Mouse (Mus musculus): ENCODE data around the gene Bloc1s2. TPM values are rescaled to one million over a fixed set of nuclear protein-coding genes. Genes with fewer than 3 reads are reported as not detected.

Gene Bloc1s2
- polyA plus RNA-seq (2012; rRNA removed), result 35.5 and 44.4 TPM in 2 replicates

DNA sequence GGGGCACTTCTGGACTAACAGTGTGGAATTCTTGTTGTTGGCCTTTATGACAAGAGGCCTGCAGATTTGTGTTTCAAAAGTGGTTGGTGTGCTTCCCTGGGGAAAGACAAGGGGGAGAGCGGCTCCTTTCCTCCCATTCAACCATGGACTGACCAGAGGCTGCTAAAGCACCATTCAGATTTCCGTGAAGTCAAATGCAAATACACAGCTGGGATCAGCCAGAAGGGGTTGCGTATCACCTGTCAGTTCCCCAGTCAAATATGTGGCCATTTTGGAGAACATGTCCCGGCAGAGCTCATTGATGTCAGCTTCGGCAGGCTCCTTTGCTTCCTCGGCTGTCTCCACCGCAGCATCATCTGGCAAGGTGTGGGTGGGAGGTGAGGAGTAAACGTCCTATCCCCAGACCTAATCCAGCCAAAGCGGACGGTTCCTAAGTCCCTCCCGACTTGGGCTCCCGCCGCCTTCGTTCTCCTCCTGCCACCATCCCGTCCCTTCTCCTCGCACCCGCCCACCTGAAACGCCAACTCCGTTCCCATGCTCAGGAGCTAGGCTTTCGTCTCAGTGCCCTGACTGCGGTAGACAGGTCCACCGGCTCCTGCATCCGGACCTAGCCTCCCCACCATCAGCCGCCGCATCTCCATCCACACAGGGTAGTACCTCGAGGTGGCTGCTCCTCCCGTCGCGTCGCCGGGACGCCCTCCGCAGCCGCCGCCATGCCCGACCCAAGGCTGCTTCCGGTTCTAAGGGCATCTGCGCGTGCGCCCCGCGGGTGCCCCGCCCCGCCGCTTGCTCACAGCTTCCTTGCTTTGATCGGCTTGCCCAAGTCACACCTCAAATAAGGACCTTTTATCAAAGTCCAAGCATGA is at the start of gene Bloc1s2:
TSS of gene Bloc1s2 (minus strand) at position 745 of the 866 bp plus-strand sequence.
- DNase-seq, result peak; percentile 91
- Histone ChIP-seq H3K4me1 (replicated peaks; ENCODE audit: control insufficient read depth, insufficient read depth, low read length) (peaks cover 9% of the 10 kb centered on the region), H3K36me3 (ENCODE audit: control insufficient read depth, insufficient read depth, low read length) (peaks cover 15% of the 10 kb centered on the region), H3K27me3 (ENCODE audit: control insufficient read depth, insufficient read depth, low read length) (no peaks in the 10 kb centered on the region), H3K27ac (ENCODE audit: control insufficient read depth, insufficient read depth, low read length) (no peak within 1 kb of the TSS), H3K4me3 (ENCODE audit: control insufficient read depth, insufficient read depth, low read length) (peak within 1 kb of the TSS; percentile 72)
- TF ChIP-seq POLR2A (IDR thresholded peaks at IDR 0.05; ENCODE audit: control insufficient read depth, extremely low read depth, insufficient read depth, low read length, poor library complexity) (peak; percentile 84), CTCF (IDR thresholded peaks at IDR 0.05; ENCODE audit: borderline replicate concordance, control insufficient read depth, extremely low read depth, insufficient read depth, low read length, poor library complexity) (0 out of 2 replicates have a peak, but pooled peaks have one; percentile 36)
- WGBS, result 2% methylated on average over 46 of the region's 46 CpGs

DNA sequence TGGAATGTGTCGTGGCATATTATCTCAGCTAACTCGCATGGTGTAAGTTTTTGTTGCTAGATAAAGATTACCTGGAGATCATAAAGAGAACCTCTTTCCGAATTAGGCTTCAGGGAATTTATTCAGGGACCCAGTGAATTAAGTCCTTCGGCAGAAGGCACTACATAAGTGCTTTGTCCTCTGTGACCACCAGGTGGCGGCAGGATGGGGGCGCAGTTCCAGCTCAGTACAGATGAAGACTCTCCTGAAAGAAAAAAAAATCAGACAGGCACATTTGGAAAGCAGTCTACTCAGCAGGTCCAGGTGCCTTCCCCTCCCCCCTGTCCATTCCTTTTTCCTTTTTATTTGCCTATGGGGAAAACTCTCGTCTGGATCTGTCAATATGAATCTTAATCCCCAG is 48.9 kb upstream of the Bloc1s2 start:
- 31% methylated on average over 7 of the region's 7 CpGs for WGBS

DNA sequence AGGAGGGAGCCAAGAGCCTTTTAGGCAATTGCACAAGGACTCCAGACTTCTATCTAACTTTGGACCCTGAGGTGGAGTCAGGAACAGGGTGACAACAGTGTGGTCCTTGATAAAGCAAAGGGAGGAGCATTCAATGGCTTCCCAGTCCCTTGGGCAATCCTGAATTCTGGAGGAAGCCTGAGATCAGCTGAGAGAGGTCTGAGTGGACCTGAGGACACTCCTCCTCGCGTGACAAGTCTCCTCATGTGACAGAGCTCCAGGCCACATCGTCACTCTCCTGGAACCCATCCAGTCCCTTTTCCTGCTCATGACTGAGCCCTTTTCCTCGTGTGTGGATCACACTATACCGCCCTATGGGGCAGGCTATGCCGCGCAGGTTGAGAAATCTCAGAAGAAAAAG is 47.7 kb upstream of the Bloc1s2 start:
- H3K4me1 ChIP-seq (replicated peaks; ENCODE audit: control insufficient read depth, insufficient read depth, low read length), result no peaks in the 10 kb centered on the region

More for the DNA sequence above, 48.9 kb upstream of the Bloc1s2 start:
- H3K4me1 ChIP-seq (replicated peaks; ENCODE audit: control insufficient read depth, insufficient read depth, low read length), result no peaks in the 10 kb centered on the region
- DNase-seq, result peak; percentile 72
- no peak overlapping the region for H3K27ac ChIP-seq (ENCODE audit: control insufficient read depth, insufficient read depth, low read length)
- no peaks in the 10 kb centered on the region for H3K36me3 ChIP-seq (ENCODE audit: control insufficient read depth, insufficient read depth, low read length)
- TF ChIP-seq POLR2A (IDR thresholded peaks at IDR 0.05; ENCODE audit: control insufficient read depth, extremely low read depth, insufficient read depth, low read length, poor library complexity) (no peak), CTCF (IDR thresholded peaks at IDR 0.05; ENCODE audit: borderline replicate concordance, control insufficient read depth, extremely low read depth, insufficient read depth, low read length, poor library complexity) (peak; percentile 39; the same call in 1 of the 2 replicates)
- H3K27me3 ChIP-seq (ENCODE audit: control insufficient read depth, insufficient read depth, low read length), result no peaks in the 10 kb centered on the region
- no peak overlapping the region for H3K4me3 ChIP-seq (ENCODE audit: control insufficient read depth, insufficient read depth, low read length)

DNA sequence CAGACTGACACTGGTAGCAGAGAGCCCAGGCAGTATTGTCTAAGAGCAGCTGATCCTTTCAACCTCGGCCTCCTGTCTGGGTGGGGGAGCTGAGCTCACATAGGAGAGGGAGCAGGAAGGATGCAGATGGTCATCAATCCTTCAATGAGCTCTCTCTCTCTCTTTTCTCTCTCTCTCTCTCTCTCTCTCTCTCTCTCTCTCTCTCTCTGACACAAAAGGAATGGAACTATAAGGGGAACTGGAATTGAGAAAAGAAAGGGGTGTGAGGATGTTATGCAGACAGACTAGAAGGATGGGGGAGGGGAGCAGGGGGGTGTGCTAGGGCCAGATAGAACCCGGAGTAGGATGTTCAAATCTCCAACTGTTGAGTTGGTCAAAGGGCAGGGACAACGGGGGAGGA is 46.1 kb upstream of the Bloc1s2 start, which contains the start of gene Pkd2l1:
TSS of gene Pkd2l1 (minus strand) at position 101 of the 400 bp plus-strand sequence.
- Histone ChIP-seq H3K27ac (ENCODE audit: control insufficient read depth, insufficient read depth, low read length) (no peak within 1 kb of the TSS), H3K4me1 (replicated peaks; ENCODE audit: control insufficient read depth, insufficient read depth, low read length) (no peaks in the 10 kb centered on the region)
- 34% methylated on average over 3 of the region's 3 CpGs for WGBS

More for the DNA sequence above, 47.7 kb upstream of the Bloc1s2 start:
- no peak overlapping the region for H3K4me3 ChIP-seq (ENCODE audit: control insufficient read depth, insufficient read depth, low read length)
- DNase-seq, result no peak
- no peaks in the 10 kb centered on the region for H3K36me3 ChIP-seq (ENCODE audit: control insufficient read depth, insufficient read depth, low read length)
- no peaks in the 10 kb centered on the region for H3K27me3 ChIP-seq (ENCODE audit: control insufficient read depth, insufficient read depth, low read length)
- TF ChIP-seq CTCF (IDR thresholded peaks at IDR 0.05; ENCODE audit: borderline replicate concordance, control insufficient read depth, extremely low read depth, insufficient read depth, low read length, poor library complexity) (no peak), POLR2A (IDR thresholded peaks at IDR 0.05; ENCODE audit: control insufficient read depth, extremely low read depth, insufficient read depth, low read length, poor library complexity) (no peak)
- WGBS, result 82% methylated on average over 7 of the region's 7 CpGs
- no peak overlapping the region for H3K27ac ChIP-seq (ENCODE audit: control insufficient read depth, insufficient read depth, low read length)

DNA sequence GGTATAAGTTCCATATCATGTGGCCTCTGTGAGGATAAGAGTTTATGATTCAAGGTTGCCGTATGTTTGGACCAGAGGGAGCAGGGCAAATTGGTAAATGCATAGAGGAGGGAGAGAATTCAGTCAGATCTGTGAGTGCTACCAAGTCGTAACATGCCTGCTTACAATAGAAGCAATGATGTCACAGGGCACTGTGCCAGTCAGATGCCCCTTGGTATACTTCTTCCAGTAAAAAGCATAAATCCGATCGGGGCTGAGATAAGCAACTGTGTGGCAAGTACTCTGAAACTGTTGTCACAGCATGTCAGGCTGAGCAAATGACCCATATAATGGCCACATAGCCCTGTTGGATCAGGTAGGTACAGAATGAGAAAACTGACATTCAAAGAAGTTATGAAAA is 42.8 kb upstream of the Bloc1s2 start:
- no peaks in the 10 kb centered on the region for H3K4me1 ChIP-seq (replicated peaks; ENCODE audit: control insufficient read depth, insufficient read depth, low read length)
- H3K36me3 ChIP-seq (ENCODE audit: control insufficient read depth, insufficient read depth, low read length), result no peaks in the 10 kb centered on the region
- 93% methylated on average over 4 of the region's 4 CpGs for WGBS
- H3K27me3 ChIP-seq (ENCODE audit: control insufficient read depth, insufficient read depth, low read length), result no peaks in the 10 kb centered on the region
- no peak overlapping the region for H3K4me3 ChIP-seq (ENCODE audit: control insufficient read depth, insufficient read depth, low read length)
- no peak for TF ChIP-seq POLR2A (IDR thresholded peaks at IDR 0.05; ENCODE audit: control insufficient read depth, extremely low read depth, insufficient read depth, low read length, poor library complexity)
- TF ChIP-seq CTCF (IDR thresholded peaks at IDR 0.05; ENCODE audit: borderline replicate concordance, control insufficient read depth, extremely low read depth, insufficient read depth, low read length, poor library complexity), result no peak
- H3K27ac ChIP-seq (ENCODE audit: control insufficient read depth, insufficient read depth, low read length), result no peak overlapping the region
- no peak for DNase-seq

More for the DNA sequence above, 46.1 kb upstream of the Bloc1s2 start, which contains the start of gene Pkd2l1:
- Histone ChIP-seq H3K27me3 (ENCODE audit: control insufficient read depth, insufficient read depth, low read length) (no peaks in the 10 kb centered on the region), H3K36me3 (ENCODE audit: control insufficient read depth, insufficient read depth, low read length) (no peaks in the 10 kb centered on the region), H3K4me3 (ENCODE audit: control insufficient read depth, insufficient read depth, low read length) (no peak within 1 kb of the TSS)
- DNase-seq, result no peak
- TF ChIP-seq POLR2A (IDR thresholded peaks at IDR 0.05; ENCODE audit: control insufficient read depth, extremely low read depth, insufficient read depth, low read length, poor library complexity) (no peak), CTCF (IDR thresholded peaks at IDR 0.05; ENCODE audit: borderline replicate concordance, control insufficient read depth, extremely low read depth, insufficient read depth, low read length, poor library complexity) (no peak)

DNA sequence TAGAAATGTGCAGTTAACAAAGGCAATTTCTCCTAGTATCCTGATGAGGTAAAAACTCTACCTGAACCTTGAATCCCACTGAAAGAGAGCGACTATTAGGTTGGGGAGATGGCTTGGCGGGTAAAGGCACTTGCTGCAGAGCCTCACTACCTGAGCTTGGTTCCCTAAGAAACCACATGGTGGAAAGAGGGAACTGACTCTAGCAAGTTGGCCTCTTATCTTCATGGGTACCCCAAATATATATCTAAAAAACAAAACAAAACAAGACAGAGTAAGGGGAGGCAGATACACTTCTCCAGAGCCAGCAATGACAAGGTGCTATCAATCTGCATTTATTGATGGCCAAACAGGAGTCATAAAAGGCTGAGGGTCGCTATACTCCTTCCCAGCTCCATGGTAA is 37.7 kb upstream of the Bloc1s2 start:
- no peak for TF ChIP-seq CTCF (IDR thresholded peaks at IDR 0.05; ENCODE audit: borderline replicate concordance, control insufficient read depth, extremely low read depth, insufficient read depth, low read length, poor library complexity)
- TF ChIP-seq POLR2A (IDR thresholded peaks at IDR 0.05; ENCODE audit: control insufficient read depth, extremely low read depth, insufficient read depth, low read length, poor library complexity), result no peak
- WGBS, result 78% methylated on average over 3 of the region's 3 CpGs
- Histone ChIP-seq H3K4me1 (replicated peaks; ENCODE audit: control insufficient read depth, insufficient read depth, low read length) (no peaks in the 10 kb centered on the region), H3K27ac (ENCODE audit: control insufficient read depth, insufficient read depth, low read length) (no peak overlapping the region), H3K36me3 (ENCODE audit: control insufficient read depth, insufficient read depth, low read length) (no peaks in the 10 kb centered on the region), H3K4me3 (ENCODE audit: control insufficient read depth, insufficient read depth, low read length) (no peak overlapping the region), H3K27me3 (ENCODE audit: control insufficient read depth, insufficient read depth, low read length) (no peaks in the 10 kb centered on the region)
- no peak for DNase-seq
